Mouse (Mus musculus): ENCODE measurements around the gene Ophn1. TPM values are rescaled to one million over a fixed set of nuclear protein-coding genes. Genes with fewer than 3 reads are reported as not detected.

Gene Ophn1
- polyA plus RNA-seq, 1 experiment from 2014 or later: 39.9 TPM

GRCm38 (mm10) chrX:98881983-98882382, 8.8 kb downstream of the Ophn1 start:
- 90% methylated on average over 2 of the region's 2 CpGs for WGBS
- Histone ChIP-seq H3K4me1 (ENCODE audit: control insufficient read depth, insufficient read depth, low read depth, low read length) (no peaks in the 10 kb centered on the region), H3K27ac (ENCODE audit: low read depth, low read length) (no peak overlapping the region), H3K27me3 (replicated peaks; ENCODE audit: control insufficient read depth, insufficient read depth, low read length) (no peaks in the 10 kb centered on the region), H3K4me3 (ENCODE audit: low read length) (no peak overlapping the region), H3K9ac (ENCODE audit: low read depth, low read length) (no peak overlapping the region), H3K36me3 (ENCODE audit: control insufficient read depth, insufficient read depth, low read length) (no peaks in the 10 kb centered on the region), H3K9me3 (ENCODE audit: control insufficient read depth, low read length) (no peaks in the 10 kb centered on the region), H3K4me2 (ENCODE audit: low read length) (no peak overlapping the region)
- ATAC-seq: no peak

GRCm38 (mm10) chrX:98881085-98881484, 9.7 kb downstream of the Ophn1 start:
- 85% methylated on average over 2 of the region's 2 CpGs for WGBS
- Histone ChIP-seq H3K27ac (ENCODE audit: low read depth, low read length) (no peak overlapping the region), H3K4me1 (ENCODE audit: control insufficient read depth, insufficient read depth, low read depth, low read length) (no peaks in the 10 kb centered on the region), H3K9me3 (ENCODE audit: control insufficient read depth, low read length) (no peaks in the 10 kb centered on the region), H3K36me3 (ENCODE audit: control insufficient read depth, insufficient read depth, low read length) (no peaks in the 10 kb centered on the region), H3K27me3 (replicated peaks; ENCODE audit: control insufficient read depth, insufficient read depth, low read length) (no peaks in the 10 kb centered on the region), H3K9ac (ENCODE audit: low read depth, low read length) (no peak overlapping the region), H3K4me2 (ENCODE audit: low read length) (no peak overlapping the region), H3K4me3 (ENCODE audit: low read length) (no peak overlapping the region)
- no peak for ATAC-seq

GRCm38 (mm10) chrX:98880314-98880713, 10.5 kb downstream of the Ophn1 start:
- 86% methylated on average over 6 of the region's 6 CpGs for WGBS

GRCm38 (mm10) chrX:98875144-98875543, 15.7 kb downstream of the Ophn1 start:
- H3K9ac ChIP-seq (ENCODE audit: low read depth, low read length): no peak overlapping the region
- no peaks in the 10 kb centered on the region; the same call in 1 of the 2 replicates for H3K27me3 ChIP-seq (replicated peaks; ENCODE audit: control insufficient read depth, insufficient read depth, low read length)
- ATAC-seq: no peak
- no peaks in the 10 kb centered on the region for H3K9me3 ChIP-seq (ENCODE audit: control insufficient read depth, low read length)
- WGBS: 28% methylated on average over 6 of the region's 6 CpGs
- no peak overlapping the region for H3K4me2 ChIP-seq (ENCODE audit: low read length)
- H3K36me3 ChIP-seq (ENCODE audit: control insufficient read depth, insufficient read depth, low read length): no peaks in the 10 kb centered on the region
- H3K4me1 ChIP-seq (ENCODE audit: control insufficient read depth, insufficient read depth, low read depth, low read length): no peaks in the 10 kb centered on the region
- H3K4me3 ChIP-seq (ENCODE audit: low read length): no peak overlapping the region
- no peak overlapping the region for H3K27ac ChIP-seq (ENCODE audit: low read depth, low read length)

More at GRCm38 (mm10) chrX:98880314-98880713, 10.5 kb downstream of the Ophn1 start:
- Histone ChIP-seq H3K27me3 (replicated peaks; ENCODE audit: control insufficient read depth, insufficient read depth, low read length) (no peaks in the 10 kb centered on the region), H3K9me3 (ENCODE audit: control insufficient read depth, low read length) (no peaks in the 10 kb centered on the region), H3K4me3 (ENCODE audit: low read length) (no peak overlapping the region), H3K27ac (ENCODE audit: low read depth, low read length) (no peak overlapping the region), H3K9ac (ENCODE audit: low read depth, low read length) (no peak overlapping the region), H3K4me1 (ENCODE audit: control insufficient read depth, insufficient read depth, low read depth, low read length) (no peaks in the 10 kb centered on the region), H3K36me3 (ENCODE audit: control insufficient read depth, insufficient read depth, low read length) (no peaks in the 10 kb centered on the region), H3K4me2 (ENCODE audit: low read length) (no peak overlapping the region)
- no peak for ATAC-seq

DNA sequence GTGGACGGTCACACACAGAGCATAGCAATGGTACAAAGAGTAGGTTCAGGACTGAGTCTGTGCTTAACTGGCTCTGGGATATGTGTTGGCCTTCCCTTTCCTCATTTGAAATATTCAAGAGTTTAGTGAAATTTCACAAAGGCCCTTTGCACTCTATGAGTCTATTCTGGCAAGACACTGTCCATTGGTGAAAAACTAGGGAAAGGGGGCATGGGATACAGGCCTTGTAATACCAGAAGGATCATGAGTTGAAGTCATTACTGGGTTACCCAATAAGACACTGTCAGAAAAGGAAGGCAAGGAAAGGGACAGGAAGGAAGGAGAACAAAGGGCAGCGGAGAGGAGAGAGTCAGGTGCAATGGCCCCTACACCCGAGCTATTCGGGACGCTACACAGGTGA, 16.7 kb downstream of the Ophn1 start:
- no peak for ATAC-seq
- Histone ChIP-seq H3K9me3 (ENCODE audit: control insufficient read depth, low read length) (no peaks in the 10 kb centered on the region), H3K4me2 (ENCODE audit: low read length) (no peak overlapping the region), H3K27me3 (replicated peaks; ENCODE audit: control insufficient read depth, insufficient read depth, low read length) (no peaks in the 10 kb centered on the region; the same call in 1 of the 2 replicates), H3K4me1 (ENCODE audit: control insufficient read depth, insufficient read depth, low read depth, low read length) (no peaks in the 10 kb centered on the region), H3K9ac (ENCODE audit: low read depth, low read length) (no peak overlapping the region), H3K27ac (ENCODE audit: low read depth, low read length) (no peak overlapping the region), H3K36me3 (ENCODE audit: control insufficient read depth, insufficient read depth, low read length) (no peaks in the 10 kb centered on the region), H3K4me3 (ENCODE audit: low read length) (no peak overlapping the region)
- WGBS: 86% methylated on average over 5 of the region's 5 CpGs

GRCm38 (mm10) chrX:98872064-98872463, 18.8 kb downstream of the Ophn1 start:
- Histone ChIP-seq H3K4me1 (ENCODE audit: control insufficient read depth, insufficient read depth, low read depth, low read length) (no peaks in the 10 kb centered on the region), H3K9ac (ENCODE audit: low read depth, low read length) (no peak overlapping the region), H3K36me3 (ENCODE audit: control insufficient read depth, insufficient read depth, low read length) (no peaks in the 10 kb centered on the region), H3K9me3 (ENCODE audit: control insufficient read depth, low read length) (no peaks in the 10 kb centered on the region), H3K4me2 (ENCODE audit: low read length) (no peak overlapping the region), H3K27ac (ENCODE audit: low read depth, low read length) (no peak overlapping the region), H3K4me3 (ENCODE audit: low read length) (no peak overlapping the region), H3K27me3 (replicated peaks; ENCODE audit: control insufficient read depth, insufficient read depth, low read length) (no peaks in the 10 kb centered on the region; the same call in 1 of the 2 replicates)
- WGBS: 92% methylated on average over 1 of the region's 1 CpGs
- no peak for ATAC-seq

- H3K9me3 ChIP-seq (ENCODE audit: control insufficient read depth, low read length): no peaks in the 10 kb centered on the region
- no peak for ATAC-seq
- H3K4me3 ChIP-seq (ENCODE audit: low read length): no peak overlapping the region
- H3K9ac ChIP-seq (ENCODE audit: low read depth, low read length): no peak overlapping the region
- H3K27ac ChIP-seq (ENCODE audit: low read depth, low read length): no peak overlapping the region
- no peaks in the 10 kb centered on the region for H3K4me1 ChIP-seq (ENCODE audit: control insufficient read depth, insufficient read depth, low read depth, low read length)
- WGBS: 83% methylated on average over 1 of the region's 1 CpGs
- H3K27me3 ChIP-seq (replicated peaks; ENCODE audit: control insufficient read depth, insufficient read depth, low read length): no peaks in the 10 kb centered on the region; the same call in 1 of the 2 replicates
- H3K4me2 ChIP-seq (ENCODE audit: low read length): no peak overlapping the region
- no peaks in the 10 kb centered on the region for H3K36me3 ChIP-seq (ENCODE audit: control insufficient read depth, insufficient read depth, low read length)
These were observed 20.3 kb downstream of the Ophn1 start for GRCm38 (mm10) chrX:98870541-98870940.

GRCm38 (mm10) chrX:98869735-98870134, 21.1 kb downstream of the Ophn1 start:
- Histone ChIP-seq H3K9me3 (ENCODE audit: control insufficient read depth, low read length) (no peaks in the 10 kb centered on the region), H3K4me3 (ENCODE audit: low read length) (no peak overlapping the region), H3K4me2 (ENCODE audit: low read length) (no peak overlapping the region), H3K27ac (ENCODE audit: low read depth, low read length) (no peak overlapping the region), H3K36me3 (ENCODE audit: control insufficient read depth, insufficient read depth, low read length) (no peaks in the 10 kb centered on the region), H3K9ac (ENCODE audit: low read depth, low read length) (no peak overlapping the region), H3K27me3 (replicated peaks; ENCODE audit: control insufficient read depth, insufficient read depth, low read length) (no peaks in the 10 kb centered on the region; the same call in 1 of the 2 replicates), H3K4me1 (ENCODE audit: control insufficient read depth, insufficient read depth, low read depth, low read length) (no peaks in the 10 kb centered on the region)
- no peak for ATAC-seq
- 80% methylated on average over 2 of the region's 2 CpGs for WGBS

DNA sequence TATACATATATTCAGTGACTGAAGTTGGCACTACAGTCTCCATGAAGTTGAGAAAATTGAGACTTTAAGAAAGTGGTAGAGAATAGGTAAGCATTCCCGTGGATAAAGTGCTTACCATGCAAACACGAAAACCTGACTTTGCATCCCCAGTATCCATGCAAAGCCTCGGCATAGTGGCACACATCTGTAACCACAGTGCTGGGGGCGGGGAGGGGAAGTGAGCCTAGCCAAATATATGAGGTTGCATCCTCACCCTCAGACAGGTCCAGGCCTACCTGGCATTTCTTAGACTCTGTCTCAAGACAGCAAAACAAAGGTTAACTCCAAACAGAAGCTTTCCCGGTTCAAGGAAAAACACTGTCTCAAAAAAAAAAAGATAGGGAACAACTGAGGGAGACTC, 21.7 kb downstream of the Ophn1 start:
- no peaks in the 10 kb centered on the region for H3K4me1 ChIP-seq (ENCODE audit: control insufficient read depth, insufficient read depth, low read depth, low read length)
- H3K4me2 ChIP-seq (ENCODE audit: low read length): no peak overlapping the region
- no peaks in the 10 kb centered on the region for H3K9me3 ChIP-seq (ENCODE audit: control insufficient read depth, low read length)
- H3K27ac ChIP-seq (ENCODE audit: low read depth, low read length): no peak overlapping the region
- no peaks in the 10 kb centered on the region; the same call in 1 of the 2 replicates for H3K27me3 ChIP-seq (replicated peaks; ENCODE audit: control insufficient read depth, insufficient read depth, low read length)
- 78% methylated on average over 5 of the region's 5 CpGs for WGBS
- H3K36me3 ChIP-seq (ENCODE audit: control insufficient read depth, insufficient read depth, low read length): no peaks in the 10 kb centered on the region
- ATAC-seq: no peak
- H3K9ac ChIP-seq (ENCODE audit: low read depth, low read length): no peak overlapping the region
- no peak overlapping the region for H3K4me3 ChIP-seq (ENCODE audit: low read length)

- H3K27ac ChIP-seq (ENCODE audit: low read depth, low read length): no peak overlapping the region
These were observed 30.7 kb downstream of the Ophn1 start for GRCm38 (mm10) chrX:98860167-98860566.

More at GRCm38 (mm10) chrX:98860167-98860566, 30.7 kb downstream of the Ophn1 start:
- Histone ChIP-seq H3K4me3 (ENCODE audit: low read length) (no peak overlapping the region), H3K9ac (ENCODE audit: low read depth, low read length) (no peak overlapping the region), H3K4me1 (ENCODE audit: control insufficient read depth, insufficient read depth, low read depth, low read length) (no peaks in the 10 kb centered on the region), H3K36me3 (ENCODE audit: control insufficient read depth, insufficient read depth, low read length) (no peaks in the 10 kb centered on the region), H3K4me2 (ENCODE audit: low read length) (no peak overlapping the region), H3K27me3 (replicated peaks; ENCODE audit: control insufficient read depth, insufficient read depth, low read length) (no peaks in the 10 kb centered on the region), H3K9me3 (ENCODE audit: control insufficient read depth, low read length) (no peaks in the 10 kb centered on the region)
- 76% methylated on average over 5 of the region's 5 CpGs for WGBS
- ATAC-seq: no peak
